Mouse (Mus musculus) olfactory bulb, adult 2 months (tissue): ENCODE results near the gene Gm17651.

Experiments
- CTCF ChIP-seq: fragments of 200-500 bp; IDR thresholded peaks from 2 replicates; pipeline ENCODE4 v1.5.1; 2012; ENCODE audit warnings: low read depth, mild to moderate bottlenecking, low read length, moderate library complexity; ENCODE audit not compliant: insufficient read depth
- POLR2A ChIP-seq: fragments of 200-500 bp; IDR thresholded peaks from 2 replicates; pipeline ENCODE4 v1.6.1; 2012; ENCODE audit warnings: mild to moderate bottlenecking, low read depth, low read length, moderate library complexity; ENCODE audit not compliant: insufficient read depth

- TF ChIP-seq CTCF (no peak), POLR2A (no peak)
These were observed 41.4 kb upstream of the Gm17651 start for GRCm38 (mm10) chr3:97715922-97716321.
